Mouse (Mus musculus): ENCODE data around the gene Ptpn23. TPM values are rescaled to one million over a fixed set of nuclear protein-coding genes. Genes with fewer than 3 reads are reported as not detected.

Ptpn23 gene
- polyA plus RNA-seq, 1 experiment from 2014 or later, result 18.5 TPM

GRCm38 (mm10) chr9:110350188-110350587, 57.8 kb downstream of the Ptpn23 start:
- no peaks in the 10 kb centered on the region for H3K9me3 ChIP-seq (replicated peaks; ENCODE audit: control insufficient read depth, low read length, poor library complexity, severe bottlenecking)
- H3K4me2 ChIP-seq (ENCODE audit: low read length), result no peak overlapping the region
- H3K9ac ChIP-seq (ENCODE audit: low read depth, low read length), result no peak overlapping the region
- ATAC-seq, result no peak
- 0 out of 2 replicates have a peak, but pooled peaks cover 2% of the 10 kb centered on the region for H3K36me3 ChIP-seq (ENCODE audit: control insufficient read depth, insufficient read depth, low read length)
- H3K4me3 ChIP-seq (ENCODE audit: low read depth, low read length), result no peak overlapping the region
- no peak overlapping the region for H3K27ac ChIP-seq (ENCODE audit: low read length)
- WGBS, result 93% methylated on average over 5 of the region's 5 CpGs
- H3K4me1 ChIP-seq (ENCODE audit: control insufficient read depth, insufficient read depth, low read length), result no peaks in the 10 kb centered on the region
- H3K27me3 ChIP-seq (ENCODE audit: control insufficient read depth, insufficient read depth, low read depth, low read length), result no peaks in the 10 kb centered on the region

- no peak for ATAC-seq
- 0 out of 2 replicates have a peak, but pooled peaks cover 2% of the 10 kb centered on the region for H3K36me3 ChIP-seq (ENCODE audit: control insufficient read depth, insufficient read depth, low read length)
- H3K27me3 ChIP-seq (ENCODE audit: control insufficient read depth, insufficient read depth, low read depth, low read length), result no peaks in the 10 kb centered on the region
- H3K4me3 ChIP-seq (ENCODE audit: low read depth, low read length), result no peak overlapping the region
- H3K9me3 ChIP-seq (replicated peaks; ENCODE audit: control insufficient read depth, low read length, poor library complexity, severe bottlenecking), result no peaks in the 10 kb centered on the region
- WGBS, result 67% methylated on average over 4 of the region's 4 CpGs
- no peaks in the 10 kb centered on the region for H3K4me1 ChIP-seq (ENCODE audit: control insufficient read depth, insufficient read depth, low read length)
- no peak overlapping the region for H3K9ac ChIP-seq (ENCODE audit: low read depth, low read length)
- H3K27ac ChIP-seq (ENCODE audit: low read length), result no peak overlapping the region
- H3K4me2 ChIP-seq (ENCODE audit: low read length), result no peak overlapping the region
These were observed 59.1 kb downstream of the Ptpn23 start for GRCm38 (mm10) chr9:110348899-110349298.

GRCm38 (mm10) chr9:110345057-110345739, 62.8 kb downstream of the Ptpn23 start:
- 76% methylated on average over 7 of the region's 7 CpGs for WGBS
- no peaks in the 10 kb centered on the region for H3K4me1 ChIP-seq (ENCODE audit: control insufficient read depth, insufficient read depth, low read length)
- no peak overlapping the region for H3K27ac ChIP-seq (ENCODE audit: low read length)
- no peaks in the 10 kb centered on the region for H3K9me3 ChIP-seq (replicated peaks; ENCODE audit: control insufficient read depth, low read length, poor library complexity, severe bottlenecking)
- no peak for ATAC-seq
- H3K27me3 ChIP-seq (ENCODE audit: control insufficient read depth, insufficient read depth, low read depth, low read length), result no peaks in the 10 kb centered on the region
- no peak overlapping the region for H3K9ac ChIP-seq (ENCODE audit: low read depth, low read length)
- H3K4me3 ChIP-seq (ENCODE audit: low read depth, low read length), result no peak overlapping the region
- no peak overlapping the region for H3K4me2 ChIP-seq (ENCODE audit: low read length)
- H3K36me3 ChIP-seq (ENCODE audit: control insufficient read depth, insufficient read depth, low read length), result no peaks in the 10 kb centered on the region

- no peaks in the 10 kb centered on the region for H3K36me3 ChIP-seq (ENCODE audit: control insufficient read depth, insufficient read depth, low read length)
- H3K27ac ChIP-seq (ENCODE audit: low read length), result no peak overlapping the region
- no peak overlapping the region for H3K4me2 ChIP-seq (ENCODE audit: low read length)
- ATAC-seq, result no peak
- no peak overlapping the region for H3K9ac ChIP-seq (ENCODE audit: low read depth, low read length)
- 57% methylated on average over 6 of the region's 6 CpGs for WGBS
- no peaks in the 10 kb centered on the region for H3K9me3 ChIP-seq (replicated peaks; ENCODE audit: control insufficient read depth, low read length, poor library complexity, severe bottlenecking)
- H3K27me3 ChIP-seq (ENCODE audit: control insufficient read depth, insufficient read depth, low read depth, low read length), result no peaks in the 10 kb centered on the region
- H3K4me3 ChIP-seq (ENCODE audit: low read depth, low read length), result no peak overlapping the region
- H3K4me1 ChIP-seq (ENCODE audit: control insufficient read depth, insufficient read depth, low read length), result no peaks in the 10 kb centered on the region
These were observed 64.2 kb downstream of the Ptpn23 start for GRCm38 (mm10) chr9:110343805-110344204.

GRCm38 (mm10) chr9:110342008-110342407, 66.0 kb downstream of the Ptpn23 start:
- no peak for ATAC-seq
- no peak overlapping the region for H3K27ac ChIP-seq (ENCODE audit: low read length)
- no peak overlapping the region for H3K9ac ChIP-seq (ENCODE audit: low read depth, low read length)
- no peak overlapping the region for H3K4me3 ChIP-seq (ENCODE audit: low read depth, low read length)
- H3K4me2 ChIP-seq (ENCODE audit: low read length), result no peak overlapping the region
- no peaks in the 10 kb centered on the region for H3K36me3 ChIP-seq (ENCODE audit: control insufficient read depth, insufficient read depth, low read length)
- H3K9me3 ChIP-seq (replicated peaks; ENCODE audit: control insufficient read depth, low read length, poor library complexity, severe bottlenecking), result no peaks in the 10 kb centered on the region
- no peaks in the 10 kb centered on the region for H3K4me1 ChIP-seq (ENCODE audit: control insufficient read depth, insufficient read depth, low read length)
- WGBS, result 83% methylated on average over 8 of the region's 8 CpGs
- no peaks in the 10 kb centered on the region for H3K27me3 ChIP-seq (ENCODE audit: control insufficient read depth, insufficient read depth, low read depth, low read length)

GRCm38 (mm10) chr9:110340037-110340750, 67.8 kb downstream of the Ptpn23 start:
- Histone ChIP-seq H3K9me3 (replicated peaks; ENCODE audit: control insufficient read depth, low read length, poor library complexity, severe bottlenecking) (no peaks in the 10 kb centered on the region), H3K4me2 (ENCODE audit: low read length) (no peak overlapping the region), H3K4me3 (ENCODE audit: low read depth, low read length) (no peak overlapping the region), H3K27me3 (ENCODE audit: control insufficient read depth, insufficient read depth, low read depth, low read length) (no peaks in the 10 kb centered on the region), H3K4me1 (ENCODE audit: control insufficient read depth, insufficient read depth, low read length) (peaks cover 2% of the 10 kb centered on the region; the same call in 1 of the 2 replicates), H3K36me3 (ENCODE audit: control insufficient read depth, insufficient read depth, low read length) (no peaks in the 10 kb centered on the region), H3K27ac (ENCODE audit: low read length) (no peak overlapping the region), H3K9ac (ENCODE audit: low read depth, low read length) (no peak overlapping the region)
- 90% methylated on average over 5 of the region's 5 CpGs for WGBS
- ATAC-seq, result no peak

Other genes with a start within 250 kb of the Ptpn23 start
- 180 and 230 TPM in 2 replicates for gene Cspg5, start 164.4 kb downstream of the Ptpn23 start, polyA plus RNA-seq (2015; fragmentation: Nextera tagmentation; extraction: Ambion mirVana)
- gene Elp6, start 103.0 kb downstream of the Ptpn23 start, polyA plus RNA-seq (2015; fragmentation: Nextera tagmentation; extraction: Ambion mirVana), result 39.4 and 41.0 TPM in 2 replicates
- 57.4 and 64.5 TPM in 2 replicates for gene Scap, start 74.9 kb downstream of the Ptpn23 start, polyA plus RNA-seq (2015; fragmentation: Nextera tagmentation; extraction: Ambion mirVana)
- 0.80 and 1.4 TPM in 2 replicates for gene Ngp, start 11.5 kb upstream of the Ptpn23 start, polyA plus RNA-seq (2015; fragmentation: Nextera tagmentation; extraction: Ambion mirVana)
- gene Klhl18, start 68.5 kb upstream of the Ptpn23 start, polyA plus RNA-seq (2015; fragmentation: Nextera tagmentation; extraction: Ambion mirVana), result 29.1 and 32.2 TPM in 2 replicates
- 4.7 and 5.4 TPM in 2 replicates for gene Kif9, start 68.7 kb upstream of the Ptpn23 start, polyA plus RNA-seq (2015; fragmentation: Nextera tagmentation; extraction: Ambion mirVana)
- 32.6 and 39.6 TPM in 2 replicates for gene Setd2, start 124.4 kb upstream of the Ptpn23 start, polyA plus RNA-seq (2015; fragmentation: Nextera tagmentation; extraction: Ambion mirVana)
- 25.5 and 27.1 TPM in 2 replicates for gene Nradd, start 216.2 kb upstream of the Ptpn23 start, polyA plus RNA-seq (2015; fragmentation: Nextera tagmentation; extraction: Ambion mirVana)
- 5.2 and 6.1 TPM in 2 replicates for gene Nbeal2, start 245.9 kb upstream of the Ptpn23 start, polyA plus RNA-seq (2015; fragmentation: Nextera tagmentation; extraction: Ambion mirVana)
- gene Ccdc12, start 248.3 kb upstream of the Ptpn23 start, polyA plus RNA-seq (2015; fragmentation: Nextera tagmentation; extraction: Ambion mirVana), result 93.3 and 103 TPM in 2 replicates

Data from midbrain, embryonic 16.5 days (tissue).